Mouse (Mus musculus) testis, postnatal 14 days (tissue): ENCODE data around the gene Timp1.

Source experiments
- DNase-seq: peaks from one replicate; pipeline ENCODE4 v3.0.0; 2021; ENCODE audit warnings: low spot score

The Timp1 gene

DNA sequence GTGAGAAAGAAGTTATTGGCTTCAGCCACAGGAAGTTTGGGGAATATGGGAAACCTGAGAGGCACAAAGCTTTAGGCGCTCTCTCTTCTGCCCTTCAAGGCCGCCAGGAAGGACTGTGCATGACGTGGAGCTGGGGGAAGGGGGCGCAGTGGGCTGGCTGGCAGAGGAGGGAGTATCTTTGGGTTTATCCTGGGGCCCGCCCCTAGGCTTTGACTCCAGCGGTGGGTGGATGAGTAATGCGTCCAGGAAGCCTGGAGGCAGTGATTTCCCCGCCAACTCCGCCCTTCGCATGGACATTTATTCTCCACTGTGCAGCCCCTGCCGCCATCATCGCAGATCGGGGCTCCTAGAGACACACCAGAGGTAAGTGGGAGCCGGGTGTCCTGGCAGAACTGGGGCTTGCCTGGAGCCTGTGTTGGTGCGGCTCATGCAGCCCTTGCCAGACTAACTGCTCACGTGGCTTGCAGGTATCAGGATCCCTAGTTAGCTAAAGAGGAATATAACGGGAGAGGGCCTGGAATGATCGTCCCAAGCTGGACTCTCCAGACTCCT, at the start of gene Timp1:
Gene Timp1, plus strand, starts transcription at position 205 of the 552 bp plus-strand sequence.
- peak; percentile 21 for DNase-seq

DNA sequence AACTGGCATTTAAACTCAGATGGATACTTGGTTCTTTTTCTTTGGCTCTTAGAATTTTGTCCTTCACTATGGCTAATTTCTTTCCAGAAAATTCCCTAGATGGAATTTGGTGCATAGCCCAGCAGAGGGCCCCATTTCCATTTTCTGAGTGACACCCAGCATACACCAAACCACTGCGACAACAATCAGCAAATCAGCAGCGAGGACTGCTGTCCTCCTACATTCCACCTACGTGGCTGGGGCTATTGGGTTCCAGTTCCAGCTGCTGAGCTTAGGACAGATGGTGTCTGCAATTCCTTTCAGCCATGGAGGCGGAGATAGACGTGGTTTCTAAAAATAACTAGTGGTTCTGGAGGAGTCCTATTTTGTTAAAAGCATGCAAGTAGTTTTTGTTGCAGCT, 41.0 kb upstream of the Timp1 start:
- peak; percentile 37 for DNase-seq

DNA sequence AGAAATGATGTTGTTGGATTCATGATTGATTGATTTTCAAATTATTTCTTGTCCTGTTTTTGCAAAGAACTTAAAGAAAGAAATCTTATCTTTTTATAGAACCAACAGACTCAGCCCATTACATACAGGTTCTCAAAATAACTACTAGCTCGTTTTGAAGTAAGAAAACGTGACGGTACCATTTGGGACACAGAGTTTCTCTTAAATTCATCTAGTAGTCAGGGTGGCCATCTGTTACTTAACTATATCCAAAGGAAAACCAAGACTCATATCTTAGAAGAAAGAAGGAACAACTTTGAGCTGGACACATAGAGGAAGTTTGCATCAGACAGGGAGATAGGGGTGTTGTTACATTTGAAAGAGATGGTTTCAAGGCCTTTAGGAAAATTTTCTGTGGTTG, 22.7 kb upstream of the Timp1 start:
- no peak for DNase-seq

DNA sequence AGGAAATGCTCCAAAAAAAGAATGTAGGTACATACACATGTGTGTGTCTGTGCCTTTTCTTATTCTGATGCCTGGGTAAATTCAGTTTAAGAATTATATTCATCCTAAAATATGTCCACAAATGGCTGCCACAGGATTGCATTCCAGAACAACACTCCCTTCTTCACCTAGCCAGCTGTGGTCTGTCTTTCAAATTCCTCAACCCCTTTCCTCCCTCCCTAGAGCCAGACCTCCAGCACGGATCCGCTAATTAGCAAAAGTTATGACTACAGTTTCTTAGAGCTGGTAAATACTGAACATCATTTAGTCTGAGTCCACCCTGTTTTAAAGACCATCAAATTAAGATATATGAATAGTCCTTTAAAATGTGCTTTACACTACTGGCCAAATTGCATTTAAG, 22.1 kb upstream of the Timp1 start:
- no peak for DNase-seq

DNA sequence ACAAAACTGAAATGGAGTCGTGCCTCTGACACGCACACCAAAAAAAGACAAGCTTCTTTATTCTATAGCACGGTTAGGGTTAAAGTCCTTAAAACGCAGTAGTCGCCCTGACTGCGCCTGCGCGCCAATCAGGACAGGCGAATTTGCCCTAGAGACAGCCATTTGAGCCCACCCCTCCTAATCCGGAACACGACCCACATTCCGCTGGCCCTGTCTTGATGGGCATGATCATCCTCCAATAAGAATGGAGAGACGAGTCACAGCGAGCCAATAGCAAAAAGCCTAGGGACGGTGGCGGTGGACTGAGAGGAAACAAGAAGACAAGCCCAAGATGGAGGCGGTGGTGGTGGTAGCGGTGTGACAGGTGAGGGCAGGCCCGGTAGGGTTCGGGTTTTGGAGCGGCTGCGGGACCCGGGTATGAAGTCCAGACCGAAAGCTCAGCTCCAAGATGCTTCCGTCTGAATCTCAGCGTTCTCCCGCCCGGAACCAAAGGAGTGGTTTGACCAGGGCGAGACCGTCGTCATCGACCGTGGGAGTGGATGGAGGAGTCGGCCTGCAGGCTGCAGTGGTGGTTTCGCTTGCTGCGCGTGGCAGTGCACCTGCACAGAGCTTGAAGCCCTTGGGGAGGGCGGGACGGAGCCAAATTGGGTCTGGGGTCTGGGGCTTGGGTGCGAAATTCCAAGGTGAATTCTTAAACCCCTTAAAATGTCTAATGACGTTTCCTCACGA, 21.5 kb upstream of the Timp1 start:
- peak; percentile 93 for DNase-seq

DNA sequence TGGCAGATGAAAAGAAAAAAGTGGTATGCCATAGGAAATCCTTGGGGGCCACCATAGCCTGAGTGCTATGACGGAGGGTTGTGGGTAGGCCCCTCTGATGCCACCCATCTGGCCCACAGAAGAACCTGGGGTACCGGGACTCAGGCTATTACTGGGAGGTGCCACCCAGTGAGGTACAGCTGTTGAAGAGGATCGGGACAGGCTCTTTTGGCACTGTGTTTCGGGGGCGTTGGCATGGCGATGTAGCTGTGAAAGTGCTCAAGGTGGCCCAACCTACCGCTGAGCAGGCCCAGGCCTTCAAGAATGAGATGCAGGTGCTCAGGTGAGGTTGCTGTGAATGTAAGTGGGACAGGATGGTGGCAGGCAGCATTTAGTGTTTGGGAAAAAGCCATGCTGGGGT, 16.2 kb upstream of the Timp1 start:
- no peak for DNase-seq

DNA sequence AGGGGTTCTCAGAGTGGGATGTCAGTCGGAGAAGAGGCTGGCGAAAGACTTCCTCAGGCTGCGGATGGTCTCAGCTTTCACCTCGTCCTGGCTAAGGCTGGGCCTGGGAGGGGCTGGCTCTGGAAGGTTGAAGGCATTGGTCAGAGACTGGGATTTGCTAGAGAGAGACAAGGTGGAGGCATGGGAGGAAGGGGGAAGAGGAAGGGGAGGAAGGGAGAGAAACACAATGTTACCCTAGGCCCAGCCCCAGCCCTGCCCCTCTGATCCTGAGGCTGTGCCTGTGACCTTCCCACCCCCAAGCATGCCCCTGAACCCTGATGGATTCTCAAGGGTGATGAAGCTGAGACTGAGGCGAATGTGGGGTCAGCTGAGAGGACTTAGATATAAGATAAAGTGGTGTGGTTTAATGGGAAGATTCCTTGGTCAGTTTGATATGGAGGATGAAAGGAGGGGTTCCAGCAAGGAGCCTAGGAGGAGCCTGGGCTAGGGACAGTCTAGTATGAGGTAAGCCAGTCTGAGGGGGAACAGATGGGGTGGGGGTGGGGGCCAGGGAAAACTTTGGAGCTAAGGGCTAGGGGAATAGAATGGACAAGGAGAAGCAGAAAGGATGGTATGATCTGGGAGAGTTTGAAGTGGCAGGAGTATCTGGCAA, 8.4 kb upstream of the Timp1 start:
- peak; percentile 40 for DNase-seq

DNA sequence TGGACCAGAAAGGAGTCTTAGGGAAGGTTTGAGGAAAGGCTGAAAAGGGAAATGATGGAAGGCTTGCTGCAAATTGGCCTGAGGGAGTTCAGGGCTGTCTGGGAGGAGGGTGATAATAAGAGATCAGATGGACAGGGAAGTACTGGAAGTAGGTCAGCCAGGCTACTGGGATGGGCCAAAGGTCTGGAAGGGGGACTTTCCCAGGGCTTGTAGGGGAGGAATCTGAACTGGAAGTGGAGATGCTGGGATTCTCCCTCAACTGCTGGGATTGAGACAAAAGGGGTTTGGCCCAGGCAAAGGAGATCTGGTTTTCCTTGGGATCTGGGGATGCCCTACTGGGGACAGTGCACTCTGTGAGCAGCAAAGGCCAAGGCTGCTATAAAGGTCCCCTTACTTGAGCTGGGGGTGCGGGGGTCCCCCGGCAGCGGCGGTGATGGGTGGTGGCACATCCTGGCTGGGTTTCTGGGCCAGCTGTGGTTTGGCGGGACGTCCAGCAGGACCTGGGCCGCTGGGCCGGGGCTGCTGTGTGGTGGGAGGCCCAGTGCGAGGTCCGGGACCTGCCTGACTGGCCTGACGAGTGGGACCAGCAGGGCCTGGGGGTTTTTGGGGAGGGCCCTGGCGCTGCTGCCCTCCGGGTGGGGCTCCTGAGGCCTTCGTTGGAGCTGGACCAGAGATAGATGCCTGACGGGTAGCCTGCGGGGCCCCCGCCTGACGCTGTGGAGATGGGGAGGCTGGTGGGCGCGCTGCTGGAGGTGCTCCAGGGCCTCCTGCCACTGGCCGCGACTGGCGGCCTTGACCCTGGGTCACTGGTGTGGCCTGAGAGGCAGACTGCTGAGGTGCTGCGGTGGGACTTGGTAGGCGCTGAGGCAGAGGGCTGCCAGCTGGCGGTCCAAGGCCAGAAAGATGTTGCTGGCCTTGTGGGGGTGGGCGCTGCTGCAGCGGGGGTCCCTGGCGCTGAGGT, 7.6 kb upstream of the Timp1 start:
- peak; percentile 16 for DNase-seq

DNA sequence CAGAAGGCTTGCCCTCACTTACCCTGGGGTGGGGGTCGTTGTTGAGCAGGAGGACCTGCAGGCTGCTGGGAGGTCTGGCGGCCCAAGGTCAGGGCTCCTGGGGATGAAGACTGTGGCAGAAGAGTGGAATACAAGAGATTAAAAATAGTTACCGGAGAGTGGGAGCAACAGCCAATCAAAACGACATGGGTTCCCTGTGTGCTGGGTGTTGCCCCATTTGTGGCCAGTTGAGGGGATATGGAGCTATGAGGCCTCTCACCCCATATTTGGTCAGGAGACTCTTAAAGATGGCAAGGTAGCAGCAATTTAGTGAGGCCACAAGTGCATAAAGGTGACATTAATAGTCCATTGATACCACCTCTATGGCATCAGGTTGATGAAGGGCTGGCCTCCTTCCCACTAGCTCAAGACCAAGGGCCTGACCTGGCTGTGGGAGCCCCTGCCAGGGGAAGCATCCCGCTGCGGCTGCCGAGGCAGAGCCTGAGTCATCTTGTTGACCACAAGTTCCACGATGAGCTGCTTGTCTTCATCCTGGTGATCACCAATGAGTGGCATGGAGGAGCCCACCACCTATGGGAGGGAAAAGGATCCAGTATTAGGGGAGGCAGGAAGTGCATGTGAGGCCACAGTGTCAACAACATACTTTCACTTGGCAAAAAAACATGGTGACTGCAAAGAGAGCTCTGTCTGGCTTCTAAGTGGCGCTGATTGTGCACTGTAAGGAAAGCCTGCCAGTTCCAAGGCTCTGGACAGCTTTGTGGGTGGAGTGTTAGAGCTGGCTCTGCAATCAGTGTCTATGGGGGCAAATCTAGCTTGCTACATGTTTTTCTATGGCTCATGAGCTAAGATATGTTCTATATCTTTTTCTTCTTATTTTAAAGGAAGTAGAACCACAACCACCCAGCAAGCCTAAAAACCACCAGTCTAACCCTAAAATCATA, 6.5 kb upstream of the Timp1 start:
- DNase-seq = no peak

DNA sequence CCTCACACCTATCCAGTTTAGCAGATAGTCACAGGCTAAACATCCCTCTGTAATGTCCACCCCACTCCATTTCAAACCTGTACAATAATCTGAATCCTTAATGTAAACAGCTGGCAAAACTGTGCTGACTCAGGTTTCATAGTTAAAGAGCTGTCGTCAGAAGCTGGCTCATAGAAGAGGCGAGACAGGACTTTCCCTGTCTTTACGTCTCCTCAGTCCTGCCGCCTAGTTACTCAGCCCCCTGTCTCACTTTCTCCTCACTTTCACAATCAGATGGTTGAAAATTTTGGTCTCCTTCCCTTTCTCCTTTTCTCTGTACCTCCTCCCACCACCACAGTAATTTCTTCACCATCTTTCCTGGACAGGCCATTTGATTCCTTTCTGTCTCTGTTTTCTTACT, 1.9 kb upstream of the Timp1 start:
- no peak for DNase-seq

DNA sequence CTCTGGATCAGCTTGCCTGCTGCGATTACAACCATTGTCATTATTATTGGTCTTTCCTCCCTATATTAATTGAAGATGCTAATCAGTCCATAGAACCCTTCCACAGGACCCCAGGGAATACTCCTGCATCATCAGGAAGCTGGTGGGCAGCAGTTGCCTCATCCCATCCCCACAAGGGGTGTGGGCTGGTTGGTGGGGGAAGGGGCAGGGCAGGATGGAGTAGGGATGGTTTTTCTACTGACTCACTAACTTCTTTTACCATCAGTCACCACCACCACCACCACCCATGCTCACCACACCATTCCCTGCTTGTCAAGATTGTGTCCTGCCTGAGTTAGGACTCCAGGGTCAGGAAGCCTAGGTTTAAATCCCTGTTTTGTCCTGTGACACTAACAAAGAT, 763 bp upstream of the Timp1 start:
- no peak for DNase-seq

DNA sequence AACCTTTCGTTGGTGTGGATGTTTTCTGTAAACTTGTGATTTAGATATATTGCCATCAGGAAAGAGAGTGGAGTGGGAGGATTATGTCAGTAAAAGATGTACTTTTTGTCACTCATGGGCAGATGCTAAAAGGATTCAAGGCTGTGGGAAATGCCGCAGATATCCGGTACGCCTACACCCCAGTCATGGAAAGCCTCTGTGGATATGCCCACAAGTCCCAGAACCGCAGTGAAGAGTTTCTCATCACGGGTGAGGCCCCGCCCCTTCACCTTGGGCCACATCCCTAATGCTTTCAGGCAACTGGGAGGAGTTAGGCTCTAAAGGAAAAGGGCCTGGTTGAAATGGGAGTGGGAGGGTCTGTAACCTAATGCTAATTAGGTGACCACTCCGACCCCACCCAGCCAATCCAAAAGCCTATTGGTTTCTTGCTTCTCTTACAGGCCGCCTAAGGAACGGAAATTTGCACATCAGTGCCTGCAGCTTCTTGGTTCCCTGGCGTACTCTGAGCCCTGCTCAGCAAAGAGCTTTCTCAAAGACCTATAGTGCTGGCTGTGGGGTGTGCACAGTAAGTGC, 3.0 kb downstream of the Timp1 start:
- no peak for DNase-seq

DNA sequence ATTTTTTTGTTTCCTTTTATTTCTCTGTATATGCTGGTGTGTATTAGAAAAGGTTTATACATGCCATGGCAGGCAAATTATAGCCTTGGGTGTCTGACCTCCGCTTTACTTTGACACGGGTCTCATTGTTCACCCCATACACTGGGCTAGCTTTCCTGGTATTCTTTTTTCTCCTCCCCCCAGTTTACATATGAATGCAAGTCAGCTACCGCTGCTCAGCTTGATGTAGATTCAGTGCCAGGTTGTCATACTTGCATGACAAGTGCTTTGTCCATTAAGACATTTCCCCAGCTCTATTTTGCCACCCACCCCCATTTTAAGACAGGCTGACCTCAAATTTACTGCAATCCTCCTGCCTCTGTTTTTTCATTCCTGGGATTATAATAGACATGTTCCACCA, 5.3 kb downstream of the Timp1 start:
- DNase-seq = no peak

DNA sequence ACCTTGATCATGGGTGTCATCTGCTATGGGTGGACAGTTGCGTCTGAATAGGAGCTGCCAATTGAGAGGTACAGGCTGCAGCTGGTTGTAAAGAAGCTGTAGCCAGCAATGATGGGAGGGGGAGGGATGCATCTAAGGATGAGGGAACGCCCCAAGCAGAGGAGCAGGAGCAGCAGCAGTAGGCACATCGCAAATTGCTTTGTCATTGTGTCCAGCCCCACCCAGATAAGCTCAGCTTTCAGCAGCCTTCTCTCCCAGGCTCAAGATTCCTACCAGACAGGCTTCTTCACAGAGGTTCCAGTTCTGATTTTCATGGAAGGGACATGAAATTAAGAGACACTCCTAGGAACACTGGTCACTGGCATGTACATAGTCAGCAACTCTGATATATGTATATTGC, 40.1 kb downstream of the Timp1 start:
- no peak for DNase-seq

DNA sequence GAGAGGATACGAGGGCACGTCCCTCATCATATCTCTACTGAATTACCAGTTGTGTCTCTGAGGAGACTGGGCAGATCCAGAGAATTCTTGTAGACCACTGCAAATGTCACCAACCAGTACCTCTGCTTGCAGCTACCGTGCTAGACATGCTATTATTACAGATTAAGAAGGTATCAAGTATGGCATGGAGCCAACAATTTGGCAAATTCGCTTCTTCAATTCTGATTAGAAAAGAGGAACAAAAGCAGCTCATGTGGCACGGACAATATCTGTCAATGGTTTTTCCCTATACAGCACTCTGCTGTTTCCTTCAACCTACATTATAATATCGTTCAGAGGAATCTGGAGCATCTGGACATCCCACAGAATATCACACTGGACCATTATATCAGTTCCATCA, 43.8 kb downstream of the Timp1 start:
- no peak for DNase-seq

DNA sequence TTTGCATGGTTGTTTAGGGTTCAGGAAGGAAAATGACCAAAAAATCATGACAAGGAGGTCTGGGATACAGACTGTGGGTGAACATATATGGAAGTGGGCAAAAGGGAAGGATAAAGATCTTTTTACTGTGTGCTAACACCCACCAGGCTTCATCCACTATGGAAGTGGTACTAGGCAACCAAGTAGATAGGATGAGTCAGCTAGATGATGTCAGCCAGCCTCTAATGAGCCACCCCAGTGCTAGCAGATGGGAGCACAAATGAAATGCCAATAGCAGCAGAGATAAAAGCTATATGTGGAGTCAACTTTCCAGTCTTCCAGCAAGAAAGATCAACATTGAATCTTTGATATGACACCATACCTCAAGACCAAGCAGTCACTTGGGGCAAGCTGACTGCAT, 45.1 kb downstream of the Timp1 start:
- no peak for DNase-seq

DNA sequence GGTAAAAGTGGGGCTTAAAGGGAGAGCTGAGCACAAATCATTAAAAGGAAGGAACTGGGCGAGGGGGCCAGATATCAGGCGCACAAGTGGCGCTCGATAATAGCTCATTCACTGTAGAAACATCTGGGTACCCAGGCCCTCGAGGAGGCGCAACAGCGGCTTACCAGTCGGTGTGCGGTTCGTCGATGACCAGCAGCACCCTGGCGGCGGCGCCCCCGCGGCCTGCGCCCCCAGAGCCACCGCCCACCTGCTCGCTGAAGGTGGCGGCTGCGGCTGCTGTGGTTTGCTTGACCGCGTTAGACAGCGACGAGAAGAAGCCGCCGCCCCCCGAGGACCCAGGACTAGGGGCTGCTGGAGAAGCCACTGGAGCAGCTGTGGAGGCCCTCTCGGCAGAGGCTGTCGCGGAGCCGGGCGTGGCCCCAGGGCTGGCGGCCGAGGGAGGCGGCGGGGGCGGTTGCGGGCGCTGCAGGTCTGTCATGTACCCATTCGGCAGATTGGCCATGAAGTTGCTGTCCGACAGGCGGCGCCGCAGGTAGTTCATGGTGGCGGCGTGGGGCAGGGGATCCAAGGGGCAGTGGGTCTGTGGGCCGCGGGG, 50.4 kb downstream of the Timp1 start:
- DNase-seq = no peak

DNA sequence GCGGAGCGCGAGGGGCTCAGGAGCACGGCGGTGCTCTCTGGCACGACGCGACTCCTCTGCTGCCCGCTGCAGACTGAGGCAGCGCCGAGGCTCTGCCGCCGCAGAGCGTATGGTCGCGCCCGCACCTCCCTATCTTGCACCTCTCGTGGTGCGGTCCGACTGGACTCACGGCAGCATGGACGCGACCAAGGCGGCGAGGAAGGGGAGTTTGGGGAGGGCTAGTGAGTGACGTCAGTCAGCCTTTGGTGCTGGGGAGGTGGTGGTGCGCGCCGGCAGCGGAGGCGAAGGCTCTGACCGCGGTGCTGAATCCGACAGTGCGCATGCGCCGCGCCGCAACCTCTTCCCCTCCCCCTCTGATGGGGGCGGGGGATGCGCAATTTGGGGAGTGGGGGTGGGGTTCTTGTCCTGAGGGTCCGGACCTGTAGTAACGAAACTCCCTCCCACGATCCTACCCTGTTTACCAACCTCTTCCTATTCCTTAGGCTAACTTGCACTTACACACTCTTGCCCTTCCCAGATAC, 50.9 kb downstream of the Timp1 start, which contains the start of gene Syn1:
Gene Syn1, minus strand, starts transcription at position 161 of the 521 bp plus-strand sequence.
- DNase-seq = peak; percentile 78

DNA sequence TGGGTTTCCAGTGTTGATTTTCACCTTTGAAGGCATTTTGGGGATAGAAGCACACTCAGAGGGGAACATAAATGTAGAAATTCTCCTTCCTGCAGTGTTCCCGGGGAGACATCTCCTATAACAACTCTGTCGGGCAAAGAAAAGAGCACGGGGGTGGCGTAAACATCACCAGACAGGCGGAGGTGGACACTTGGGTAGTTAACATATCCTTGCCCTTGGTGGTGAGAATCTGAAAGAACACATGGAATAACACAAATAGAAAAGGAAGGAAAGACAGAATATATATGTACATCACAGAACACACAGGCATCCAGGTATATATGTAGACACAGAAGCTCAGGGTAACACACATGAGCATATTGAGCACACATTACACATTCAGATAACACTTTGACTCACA, 51.4 kb downstream of the Timp1 start:
- DNase-seq = no peak

DNA sequence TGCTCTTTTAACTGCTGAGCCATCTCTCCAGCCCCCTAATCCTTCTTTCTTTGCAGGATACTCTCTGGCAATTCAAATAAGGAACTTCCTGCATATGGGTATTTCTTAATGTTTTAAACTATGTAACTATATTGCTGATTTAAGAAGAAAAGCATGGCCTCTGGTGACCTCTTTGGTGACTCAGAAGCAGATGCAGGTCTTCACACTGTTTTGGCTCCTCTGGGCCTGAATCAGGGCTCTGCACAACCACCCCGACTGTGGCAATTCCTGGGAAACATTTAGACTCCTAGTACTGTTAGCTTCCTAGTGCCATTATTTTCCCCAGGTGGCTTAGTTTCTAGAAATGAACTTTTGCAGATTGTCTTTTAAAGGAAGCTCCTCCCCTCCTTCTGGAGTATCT, 53.5 kb downstream of the Timp1 start:
- no peak for DNase-seq
